Mouse (Mus musculus) heart, postnatal 0 days (tissue): ENCODE data around the gene Fam71d. TPM values are rescaled to one million over a fixed set of nuclear protein-coding genes. Genes with fewer than 3 reads are reported as not detected.

ENCODE experiments used
- ATAC-seq: fragments of 200-750 bp; cut with Nextera tagmentation; 2 replicates; pipeline ENCODE4 v1.8.0; 2017; ENCODE audit warnings: low read depth, moderate number of reproducible peaks, moderate library complexity; ENCODE audit not compliant: insufficient read depth
- DNase-seq: peaks from one replicate; pipeline ENCODE4 v3.0.0-alpha.2; 2016; ENCODE audit warnings: low spot score
- H3K27ac ChIP-seq: fragments of 300-500 bp; sonication (generic); 2 replicates; pipeline ENCODE4 v1.5.1; 2014; ENCODE audit warnings: low read depth, mild to moderate bottlenecking
- H3K27me3 ChIP-seq: fragments of 300-500 bp; sonication (generic); 2 replicates; pipeline ENCODE4 v1.6.1; 2014; ENCODE audit warnings: low read length, mixed read lengths; ENCODE audit not compliant: control insufficient read depth, insufficient read depth
- H3K36me3 ChIP-seq: fragments of 300-500 bp; sonication (generic); replicated peaks from 2 replicates; pipeline ENCODE4 v1.6.1; 2014; ENCODE audit warnings: low read length, mixed read lengths; ENCODE audit not compliant: control insufficient read depth, insufficient read depth
- H3K4me1 ChIP-seq: fragments of 300-500 bp; sonication (generic); 2 replicates; pipeline ENCODE4 v1.6.1; 2014; ENCODE audit warnings: antibody characterized with exemption; ENCODE audit not compliant: control insufficient read depth, insufficient read depth
- H3K4me2 ChIP-seq: fragments of 300-500 bp; sonication (generic); 2 replicates; pipeline ENCODE4 v1.6.1; 2014; ENCODE audit warnings: low read depth, mild to moderate bottlenecking, low read length, moderate library complexity
- H3K4me3 ChIP-seq: fragments of 300-500 bp; sonication (generic); 2 replicates; pipeline ENCODE4 v1.5.1; 2014; ENCODE audit warnings: low read depth, low read length
- H3K9ac ChIP-seq: fragments of 300-500 bp; sonication (generic); replicated peaks from 2 replicates; pipeline ENCODE4 v1.6.1; 2014; ENCODE audit warnings: low read depth, low read length, mixed read lengths
- H3K9me3 ChIP-seq: fragments of 300-500 bp; sonication (generic); replicated peaks from 2 replicates; pipeline ENCODE4 v1.6.1; 2016; ENCODE audit warnings: low read length; ENCODE audit not compliant: control insufficient read depth
- CTCF ChIP-seq: IDR thresholded peaks from 2 replicates; pipeline ENCODE4 v1.5.1; 2016; ENCODE audit warnings: antibody characterized with exemption, control low read depth, low read depth
- EP300 ChIP-seq: IDR thresholded peaks from 2 replicates; pipeline ENCODE4 v1.6.1; 2016; ENCODE audit warnings: antibody characterized with exemption, low read depth
- WGBS: fragments of 180-500 bp; shearing (Covaris S2); extraction: QIAGEN DNeasy Blood & Tissue Kit; methylation state at CpG from one replicate; pipeline ENCODE4 v1.1.7; 2014; 5-methylcytosine and 5-hydroxymethylcytosine counted together
- polyA plus RNA-seq: library from polyadenylated mRNA; unstranded; fragments of >200 nt; fragmentation: Nextera tagmentation; extraction: Ambion mirVana; gene quantifications from 2 replicates; pipeline ENCODE4 v1.2.1, GENCODE M21; 2015
- total RNA-seq: library from RNA; depleted of rRNA; stranded (reverse); fragments of >200 nt; gene quantifications from 2 replicates; pipeline ENCODE4 v1.2.3, GENCODE M21; 2014; ENCODE audit warnings: low replicate concordance; rRNA removed

Fam71d gene
- total and polyA plus RNA-seq, 2 experiments from 2014 or later: 0.11 TPM; not detected in 1

DNA sequence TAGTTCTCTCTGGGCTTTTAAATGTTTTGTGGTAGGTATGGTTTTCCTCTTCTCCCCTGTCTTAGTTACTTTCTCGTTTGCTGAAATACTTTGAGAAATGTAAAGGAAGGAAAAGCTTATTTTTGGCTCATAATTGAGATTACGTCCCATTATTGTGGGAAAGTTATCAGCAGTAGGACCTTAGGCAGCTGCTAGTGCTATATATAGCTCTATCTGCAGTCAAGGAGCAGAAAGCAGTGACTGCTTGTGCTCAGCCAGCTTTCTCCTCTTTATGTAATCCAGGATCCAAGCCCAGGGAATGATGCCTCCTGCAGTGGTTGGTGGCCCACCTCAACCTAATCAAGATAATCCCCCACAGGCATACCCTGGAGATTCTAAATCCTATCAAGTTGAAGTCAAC is 81.9 kb downstream of the Fam71d start:
- Histone ChIP-seq H3K9ac (no peak overlapping the region), H3K4me3 (no peak overlapping the region), H3K9me3 (no peaks in the 10 kb centered on the region), H3K4me2 (peak overlapping the region; percentile 18; the same call in 1 of the 2 replicates), H3K27ac (peak overlapping the region; percentile 55), H3K36me3 (no peaks in the 10 kb centered on the region), H3K4me1 (peaks cover 15% of the 10 kb centered on the region), H3K27me3 (no peaks in the 10 kb centered on the region)
- DNase-seq (peak; percentile 46), ATAC-seq (peak; percentile 44; the same call in 1 of the 2 replicates)
- TF ChIP-seq CTCF (no peak), EP300 (peak; percentile 27; the same call in 1 of the 2 replicates)
- WGBS: 5% methylated on average over 2 of the region's 2 CpGs

DNA sequence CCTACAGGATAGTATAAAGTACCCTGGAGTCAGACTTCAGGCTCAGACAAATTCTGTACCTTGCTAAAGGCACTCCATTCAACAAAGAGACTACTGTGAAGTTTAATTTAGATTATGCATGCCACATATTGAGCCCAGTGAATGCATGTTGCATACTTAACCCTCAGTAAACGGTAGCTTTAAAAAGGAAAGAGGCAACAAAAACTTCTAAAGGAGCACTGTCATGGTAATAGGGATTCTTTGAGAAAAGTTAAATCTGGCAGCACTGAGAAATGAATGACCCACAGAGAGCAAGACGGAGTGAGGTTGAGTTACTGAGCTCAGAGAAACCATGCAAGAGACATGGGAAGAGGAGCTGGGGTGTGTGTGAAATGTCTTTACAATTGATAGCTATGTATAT is 86.6 kb downstream of the Fam71d start:
- TF ChIP-seq EP300 (no peak), CTCF (no peak)
- Histone ChIP-seq H3K9me3 (no peaks in the 10 kb centered on the region), H3K27me3 (no peaks in the 10 kb centered on the region), H3K4me2 (no peak overlapping the region), H3K27ac (no peak overlapping the region), H3K4me1 (peaks cover 7% of the 10 kb centered on the region), H3K4me3 (no peak overlapping the region), H3K9ac (no peak overlapping the region), H3K36me3 (no peaks in the 10 kb centered on the region)
- 60% methylated on average over 2 of the region's 2 CpGs for WGBS
- ATAC-seq: no peak
- no peak for DNase-seq

DNA sequence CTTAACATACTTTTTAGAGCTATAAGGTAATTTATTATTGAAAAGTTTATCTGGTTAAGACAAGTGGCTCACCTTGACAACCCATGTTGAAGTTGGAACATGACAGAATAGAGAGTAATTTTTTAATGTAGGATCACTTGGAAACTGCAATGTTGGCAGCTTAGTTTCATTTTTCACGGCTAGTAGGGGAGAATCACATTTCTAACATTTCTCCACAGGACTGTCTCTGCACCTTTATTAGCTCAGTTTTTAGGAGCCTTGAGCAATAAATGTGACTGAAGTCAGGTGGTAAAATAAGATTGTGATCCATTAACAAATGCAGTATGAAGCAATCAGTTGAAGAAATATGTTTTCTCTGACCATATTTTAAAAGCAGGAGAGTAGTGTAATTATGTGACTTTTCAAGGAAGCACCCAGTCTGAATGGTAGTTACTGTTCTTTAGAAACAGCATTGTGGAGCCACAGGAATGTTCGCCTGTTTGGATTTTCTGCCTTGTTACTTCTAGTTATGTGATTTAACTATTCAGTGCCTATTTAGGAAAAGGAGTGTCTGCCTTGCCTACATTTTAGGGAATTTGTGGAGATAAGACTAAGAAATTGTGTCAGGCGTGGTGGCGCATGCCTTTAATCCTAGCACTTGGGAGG is 87.2 kb downstream of the Fam71d start:
- TF ChIP-seq EP300: no peak
- TF ChIP-seq CTCF: no peak

More for the DNA sequence above, 87.2 kb downstream of the Fam71d start:
- H3K27ac ChIP-seq: no peak overlapping the region
- no peak overlapping the region for H3K9ac ChIP-seq
- 76% methylated on average over 4 of the region's 4 CpGs for WGBS
- ATAC-seq: no peak
- peaks cover 4% of the 10 kb centered on the region; the same call in 1 of the 2 replicates for H3K4me1 ChIP-seq
- no peaks in the 10 kb centered on the region for H3K36me3 ChIP-seq
- H3K9me3 ChIP-seq: no peaks in the 10 kb centered on the region
- H3K27me3 ChIP-seq: no peaks in the 10 kb centered on the region
- no peak for DNase-seq
- H3K4me2 ChIP-seq: no peak overlapping the region
- no peak overlapping the region for H3K4me3 ChIP-seq

Other genes with a start within 250 kb of the Fam71d start
- 10.2 and 15.0 TPM in 2 replicates for gene Mpp5, start 57.4 kb downstream of the Fam71d start, total RNA-seq
- 13.2 and 16.5 TPM in 2 replicates for gene Mpp5, start 57.4 kb downstream of the Fam71d start, polyA plus RNA-seq
- 41.0 and 42.9 TPM in 2 replicates for gene Atp6v1d, start 170.1 kb downstream of the Fam71d start, total RNA-seq
- gene Atp6v1d, start 170.1 kb downstream of the Fam71d start, polyA plus RNA-seq: 109 and 127 TPM in 2 replicates
- 37.7 and 53.4 TPM in 2 replicates for gene Eif2s1, start 170.3 kb downstream of the Fam71d start, total RNA-seq
- gene Eif2s1, start 170.3 kb downstream of the Fam71d start, polyA plus RNA-seq: 101 and 103 TPM in 2 replicates
- 2.2 and 3.2 TPM in 2 replicates for gene Plek2, start 215.4 kb downstream of the Fam71d start, total RNA-seq
- 0.70 and 0.75 TPM in 2 replicates for gene Plek2, start 215.4 kb downstream of the Fam71d start, polyA plus RNA-seq